In the genomic region with DNA sequence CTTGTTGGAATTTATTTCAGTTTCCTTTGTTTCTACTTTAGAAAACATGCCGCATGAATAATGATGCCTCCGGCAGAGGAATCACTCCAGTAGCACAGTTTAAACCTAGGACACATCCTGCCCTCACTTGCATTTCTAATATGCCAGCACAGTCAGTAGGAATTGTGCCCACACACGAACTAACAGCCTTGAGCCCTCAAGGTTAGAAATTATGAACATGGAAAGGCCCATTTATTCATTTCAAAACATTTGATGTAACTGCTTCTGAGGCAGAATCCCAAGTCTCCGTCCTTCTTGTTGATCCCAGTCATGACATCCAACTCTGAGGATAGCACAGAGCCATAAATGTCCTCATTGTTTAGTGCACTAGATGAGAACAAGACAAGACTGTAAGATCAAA, we compare ENCODE assay signal across 20 mouse cellular contexts. TPM values are rescaled to one million over a fixed set of nuclear protein-coding genes. Genes with fewer than 3 reads are reported as not detected.
DNase-seq lines count a peak whose midpoint lies in the region; ATAC-seq and TF ChIP-seq lines count a peak whose summit lies in the region.
"Had no signal": no experiment of that assay in that cellular context is flagged by ENCODE, and none has a peak within 500 bp of the region (broad histone marks: within the 10 kb centered on the region; RNA-seq: fewer than 3 reads in every experiment).

No protein-coding gene starts in this region.

- no peak for ATAC-seq in forebrain, postnatal 0 days
- ATAC-seq in neural tube, embryonic 13.5 days (ENCODE audit: low read depth), result no peak
- no peak for ATAC-seq in megakaryocyte, adult 5-6 weeks (ENCODE audit: poor library complexity, severe bottlenecking)
- ATAC-seq: CD4-positive, CD25-positive, alpha-beta regulatory T cell, adult 4 months; Patski had no signal

- H3K9me3 ChIP-seq in forebrain, postnatal 0 days (ENCODE audit: low read length), result no peaks in the 10 kb centered on the region
- H3K9me3 ChIP-seq in forebrain, embryonic 10.5 days, result no peaks in the 10 kb centered on the region
- H3K9me3 ChIP-seq in neural tube, embryonic 13.5 days, result no peaks in the 10 kb centered on the region
- H3K9me3 ChIP-seq: embryonic facial prominence, embryonic 15.5 days; limb, embryonic 15.5 days; liver, embryonic 15.5 days had no signal

- TF ChIP-seq CTCF in forebrain, postnatal 0 days (IDR thresholded peaks at IDR 0.05; ENCODE audit: low read depth), result no peak

- WGBS in forebrain, postnatal 0 days, result 35% methylated on average over 4 of the region's 4 CpGs
- 80% methylated on average over 4 of the region's 4 CpGs for WGBS in forebrain, embryonic 10.5 days
- WGBS in neural tube, embryonic 13.5 days, result 35% methylated on average over 4 of the region's 4 CpGs

- peak; percentile 27 for DNase-seq in adrenal gland, adult 8-10 months
- no peak for DNase-seq in adrenal gland, postnatal 25 days
- no peak for DNase-seq in forebrain, postnatal 0 days
- DNase-seq in forebrain, embryonic 10.5 days (ENCODE audit: extremely low spot score, low spot score), result no peak
- DNase-seq in neural tube, embryonic 10.5 days (ENCODE audit: extremely low spot score, low spot score), result no peak
- DNase-seq: embryo, embryonic 11 days; gastrocnemius, adult 2 months; heart, postnatal 10 days; kidney, adult 18-20 months; kidney, postnatal 10 days; thymus, postnatal 14 days had no signal

- H3K4me2 ChIP-seq in forebrain, postnatal 0 days (ENCODE audit: low read depth), result peak overlapping the region; percentile 59
- peak overlapping the region; percentile 64 for H3K4me2 ChIP-seq in neural tube, embryonic 13.5 days
- H3K4me2 ChIP-seq: liver, embryonic 15.5 days had no signal

- no peaks in the 10 kb centered on the region for H3K36me3 ChIP-seq in forebrain, postnatal 0 days (ENCODE audit: insufficient read depth)
- no peaks in the 10 kb centered on the region for H3K36me3 ChIP-seq in forebrain, embryonic 10.5 days (replicated peaks)
- no peaks in the 10 kb centered on the region for H3K36me3 ChIP-seq in neural tube, embryonic 13.5 days
- H3K36me3 ChIP-seq: embryonic facial prominence, embryonic 15.5 days; limb, embryonic 15.5 days; liver, embryonic 15.5 days had no signal

- no peaks in the 10 kb centered on the region for H3K27me3 ChIP-seq in forebrain, postnatal 0 days (ENCODE audit: insufficient read depth, low read length)
- peaks cover 66% of the 10 kb centered on the region for H3K27me3 ChIP-seq in forebrain, embryonic 10.5 days (ENCODE audit: poor library complexity, severe bottlenecking)
- H3K27me3 ChIP-seq in neural tube, embryonic 13.5 days, result peaks cover 5% of the 10 kb centered on the region

- H3K9ac ChIP-seq in forebrain, postnatal 0 days, result peak overlapping the region; percentile 82
- no peak overlapping the region for H3K9ac ChIP-seq in neural tube, embryonic 13.5 days
- H3K9ac ChIP-seq: embryonic facial prominence, embryonic 15.5 days; limb, embryonic 15.5 days; liver, embryonic 15.5 days had no signal

- peak overlapping the region; percentile 59; the same call in 1 of the 2 replicates for H3K4me3 ChIP-seq in forebrain, postnatal 0 days (ENCODE audit: low read depth, low read length)
- H3K4me3 ChIP-seq in forebrain, embryonic 10.5 days, result no peak overlapping the region
- no peak overlapping the region for H3K4me3 ChIP-seq in neural tube, embryonic 13.5 days
- H3K4me3 ChIP-seq: gastrocnemius, adult 2 months; liver, embryonic 15.5 days had no signal

- H3K4me1 ChIP-seq in forebrain, postnatal 0 days (ENCODE audit: insufficient read depth), result peaks cover 8% of the 10 kb centered on the region
- peaks cover 24% of the 10 kb centered on the region for H3K4me1 ChIP-seq in forebrain, embryonic 10.5 days
- H3K4me1 ChIP-seq in neural tube, embryonic 13.5 days (replicated peaks), result peaks cover 56% of the 10 kb centered on the region
- H3K4me1 ChIP-seq: liver, embryonic 15.5 days had no signal

- H3K27ac ChIP-seq in forebrain, postnatal 0 days (ENCODE audit: low read depth, low read length), result peak overlapping the region; percentile 94
- no peak overlapping the region for H3K27ac ChIP-seq in forebrain, embryonic 10.5 days
- H3K27ac ChIP-seq in neural tube, embryonic 13.5 days (replicated peaks), result no peak overlapping the region; the same call in 1 of the 2 replicates
- H3K27ac ChIP-seq: embryonic facial prominence, embryonic 15.5 days; gastrocnemius, adult 2 months; limb, embryonic 15.5 days; liver, embryonic 15.5 days; macrophage had no signal

RNA-seq across cellular contexts. Expression of a gene that starts 0.8 kb away (rescaled TPM):
- total RNA-seq in adrenal gland, adult 8-10 months (2022), result 1 to 10 TPM; 1.3 to 3.4 (median 2.4) TPM
- 2.3 and 3.2 TPM in 2 replicates for total RNA-seq in adrenal gland, postnatal 25 days (2021)
- total RNA-seq in forebrain, postnatal 0 days (2014; rRNA removed), result 317 and 347 TPM in 2 replicates
- 131 and 173 TPM in 2 replicates for polyA plus RNA-seq in forebrain, postnatal 0 days (2015; fragmentation: Nextera tagmentation; extraction: Ambion mirVana)
- polyA plus RNA-seq in forebrain, embryonic 10.5 days (2016; fragmentation: Nextera tagmentation; extraction: Ambion mirVana), result 0.33 and 1.6 TPM in 2 replicates
- 52.5 and 56.0 TPM in 2 replicates for polyA plus RNA-seq in neural tube, embryonic 13.5 days (2015; fragmentation: Nextera tagmentation; extraction: Ambion mirVana)
- not detected in 2 replicates for total RNA-seq in megakaryocyte, adult 5-6 weeks (2015)
- total RNA-seq in megakaryocyte, adult 5-6 weeks (2017), result 0.07 and 0.08 TPM in 2 replicates
- total RNA-seq: granulocyte monocyte progenitor cell, adult 5-6 weeks had no signal
- polyA plus RNA-seq: macrophage, Patski had no signal

Comparison
In these comparisons a context has a peak if more than half of its experiments do, and no peak if none do; other contexts are left out.
1. RNA of a gene that starts 0.8 kb away (total RNA-seq): 317 to 347 TPM in forebrain, postnatal 0 days; 1.3 to 3.4 TPM in adrenal gland, adult 8-10 months, 2.3 to 3.2 TPM in adrenal gland, postnatal 25 days and 0.07 to 0.08 TPM in megakaryocyte, adult 5-6 weeks; every median in the first group is over 10 times any median in the second.